Mouse (Mus musculus) MEL (cell line): Measurements from ENCODE around the gene Fgr. TPM values are rescaled to one million over a fixed set of nuclear protein-coding genes. Genes with fewer than 3 reads are reported as not detected.

Source experiments
- DNase-seq: peaks from one replicate; pipeline ENCODE4 v3.0.0; 2011; ENCODE audit warnings: low read depth, low spot score
- H3K27ac ChIP-seq: 2 replicates; pipeline ENCODE4 v1.5.1; 2012; ENCODE audit warnings: low read depth, mild to moderate bottlenecking, control low read depth, low read length, moderate library complexity; ENCODE audit not compliant: control insufficient read depth
- H3K27me3 ChIP-seq, 2 experiments: fragments of 150-350 bp in 1 of 2; sonication (generic) in 1 of 2; 2 replicates each; pipeline ENCODE4 v1.6.1; 2012; ENCODE audit warnings: low read length in 2 of 2, mild to moderate bottlenecking in 2 of 2, improper control_type of control experiment in 1 of 2, moderate library complexity in 1 of 2; ENCODE audit not compliant: insufficient read depth in 2 of 2, control insufficient read depth in 1 of 2
- H3K36me3 ChIP-seq, 2 experiments: 2 replicates each; pipeline ENCODE4 v1.6.1; 2012 to 2014; ENCODE audit warnings: low read length in 2 of 2, improper control_type of control experiment in 1 of 2, inconsistent platforms in 1 of 2, mild to moderate bottlenecking in 1 of 2; ENCODE audit not compliant: insufficient read depth in 2 of 2, control insufficient read depth in 1 of 2
- H3K4me1 ChIP-seq, 2 experiments: fragments of 150-350 bp in 1 of 2; sonication (generic) in 1 of 2; 2 replicates each; pipeline ENCODE4 v1.6.1; 2012; ENCODE audit warnings: low read length in 2 of 2, improper control_type of control experiment in 1 of 2, mild to moderate bottlenecking in 1 of 2; ENCODE audit not compliant: insufficient read depth in 2 of 2, control insufficient read depth in 1 of 2
- H3K4me3 ChIP-seq, 2 experiments: fragments of 150-350 bp in 1 of 2; sonication (generic) in 1 of 2; 2 replicates each; pipeline ENCODE4 v1.5.1; 2012; ENCODE audit warnings: low read depth in 2 of 2, low read length in 2 of 2, mild to moderate bottlenecking in 2 of 2, moderate library complexity in 2 of 2, control low read depth in 1 of 2, improper control_type of control experiment in 1 of 2; ENCODE audit not compliant: control insufficient read depth in 1 of 2, insufficient read depth in 1 of 2
- H3K79me2 ChIP-seq: 2 replicates; pipeline ENCODE4 v1.6.1; 2012; ENCODE audit warnings: mild to moderate bottlenecking, low read length, moderate library complexity; ENCODE audit not compliant: control insufficient read depth, poor library complexity, insufficient read depth
- H3K9ac ChIP-seq: 2 replicates; pipeline ENCODE4 v1.6.1; 2012; ENCODE audit warnings: low read depth, mild to moderate bottlenecking, control low read depth, low read length, moderate library complexity; ENCODE audit not compliant: control insufficient read depth, poor library complexity, severe bottlenecking
- H3K9me3 ChIP-seq: fragments of 150-350 bp; sonication (generic); replicated peaks from 2 replicates; pipeline ENCODE4 v1.6.1; 2012; ENCODE audit warnings: mild to moderate bottlenecking, low read length, improper control_type of control experiment, moderate library complexity; ENCODE audit not compliant: insufficient read depth
- E2F4 ChIP-seq: IDR thresholded peaks from 2 replicates; pipeline ENCODE4 v1.6.1; 2011; ENCODE audit warnings: low read depth, low read length, improper control_type of control experiment, borderline replicate concordance
- ELF1 ChIP-seq: IDR thresholded peaks from 2 replicates; pipeline ENCODE4 v1.6.1; 2014; ENCODE audit warnings: low read depth, mild to moderate bottlenecking, inconsistent platforms, low read length, improper control_type of control experiment, moderate library complexity
- ETS1 ChIP-seq: IDR thresholded peaks from 2 replicates; pipeline ENCODE4 v1.6.1; 2012; ENCODE audit warnings: low read depth, mild to moderate bottlenecking, inconsistent platforms, low read length, improper control_type of control experiment, moderate library complexity
- GATA1 ChIP-seq: IDR thresholded peaks from 2 replicates; pipeline ENCODE4 v1.6.1; 2011; ENCODE audit warnings: low read depth, low read length, improper control_type of control experiment
- JUND ChIP-seq: IDR thresholded peaks from 2 replicates; pipeline ENCODE4 v1.6.1; 2011; ENCODE audit warnings: low read depth, mild to moderate bottlenecking, improper control_type of control experiment, low read length
- KAT2A ChIP-seq: conservative IDR thresholded peaks from 2 replicates; pipeline ENCODE4 v1.6.1; 2012; ENCODE audit warnings: low read depth, low read length, improper control_type of control experiment, inconsistent platforms
- MAFK ChIP-seq: IDR thresholded peaks from 2 replicates; pipeline ENCODE4 v1.6.1; 2011; ENCODE audit warnings: low read depth, mild to moderate bottlenecking, low read length, improper control_type of control experiment, borderline replicate concordance
- MAX ChIP-seq: IDR thresholded peaks from 2 replicates; pipeline ENCODE4 v1.6.1; 2011; ENCODE audit warnings: low read length, improper control_type of control experiment
- MAZ ChIP-seq: IDR thresholded peaks from 2 replicates; pipeline ENCODE4 v1.6.1; 2012; ENCODE audit warnings: low read depth, mild to moderate bottlenecking, inconsistent platforms, low read length, improper control_type of control experiment
- MYB ChIP-seq: IDR thresholded peaks from 2 replicates; pipeline ENCODE4 v1.6.1; 2011; ENCODE audit warnings: mild to moderate bottlenecking, low read depth, low read length, improper control_type of control experiment
- NRF1 ChIP-seq: IDR thresholded peaks from 2 replicates; pipeline ENCODE4 v1.6.1; 2014; ENCODE audit warnings: low read depth, mild to moderate bottlenecking, inconsistent platforms, low read length, improper control_type of control experiment, moderate library complexity; ENCODE audit not compliant: poor library complexity, insufficient read depth, severe bottlenecking
- POLR2AphosphoS2 ChIP-seq: IDR thresholded peaks from 2 replicates; pipeline ENCODE4 v1.6.1; 2011; ENCODE audit warnings: low read length, improper control_type of control experiment
- RAD21 ChIP-seq: IDR thresholded peaks from 2 replicates; pipeline ENCODE4 v1.6.1; 2011; ENCODE audit warnings: mild to moderate bottlenecking, low read depth, low read length, improper control_type of control experiment
- RCOR1 ChIP-seq: IDR thresholded peaks from 2 replicates; pipeline ENCODE4 v1.6.1; 2012; ENCODE audit warnings: low read depth, mild to moderate bottlenecking, inconsistent platforms, low read length, improper control_type of control experiment
- SIN3A ChIP-seq: IDR thresholded peaks from 2 replicates; pipeline ENCODE4 v1.6.1; 2012; ENCODE audit warnings: low read length, improper control_type of control experiment, inconsistent platforms
- SMC3 ChIP-seq: IDR thresholded peaks from 2 replicates; pipeline ENCODE4 v1.6.1; 2011; ENCODE audit warnings: low read depth, low read length, improper control_type of control experiment
- TAL1 ChIP-seq: IDR thresholded peaks from 2 replicates; pipeline ENCODE4 v1.6.1; 2012; ENCODE audit warnings: mild to moderate bottlenecking, inconsistent platforms, low read length, moderate library complexity, mixed read lengths
- TBP ChIP-seq: IDR thresholded peaks from 2 replicates; pipeline ENCODE4 v1.8.0; 2011; ENCODE audit warnings: low read depth, low read length, improper control_type of control experiment
- TCF12 ChIP-seq: IDR thresholded peaks from 2 replicates; pipeline ENCODE4 v1.6.1; 2014; ENCODE audit warnings: low read depth, mild to moderate bottlenecking, inconsistent platforms, low read length, improper control_type of control experiment, moderate library complexity
- UBTF ChIP-seq: IDR thresholded peaks from 2 replicates; pipeline ENCODE4 v1.6.1; 2012; ENCODE audit warnings: low read depth, mild to moderate bottlenecking, inconsistent platforms, low read length, improper control_type of control experiment, moderate library complexity, borderline replicate concordance; ENCODE audit not compliant: insufficient read depth
- USF1 ChIP-seq: IDR thresholded peaks from 2 replicates; pipeline ENCODE4 v1.6.1; 2014; ENCODE audit warnings: low read depth, mild to moderate bottlenecking, inconsistent platforms, low read length, improper control_type of control experiment, moderate library complexity
- USF2 ChIP-seq, 2 experiments: IDR thresholded peaks; 2 replicates each; pipeline ENCODE4 v1.6.1; 2011 to 2012; ENCODE audit warnings: improper control_type of control experiment in 2 of 2, low read length in 2 of 2, borderline replicate concordance in 1 of 2, inconsistent platforms in 1 of 2, low read depth in 1 of 2, mild to moderate bottlenecking in 1 of 2; ENCODE audit not compliant: insufficient read depth in 1 of 2
- ZC3H11A ChIP-seq: IDR thresholded peaks from 2 replicates; pipeline ENCODE4 v1.6.1; 2012; ENCODE audit warnings: low read depth, mild to moderate bottlenecking, inconsistent platforms, low read length, improper control_type of control experiment
- ZKSCAN1 ChIP-seq: IDR thresholded peaks from 2 replicates; pipeline ENCODE4 v1.6.1; 2012; ENCODE audit warnings: low read depth, mild to moderate bottlenecking, inconsistent platforms, low read length, improper control_type of control experiment, moderate library complexity
- ZMIZ1 ChIP-seq: IDR thresholded peaks from 2 replicates; pipeline ENCODE4 v1.6.1; 2012; ENCODE audit warnings: low read depth, mild to moderate bottlenecking, inconsistent platforms, low read length, improper control_type of control experiment, moderate library complexity
- polyA plus RNA-seq, 2 experiments: library from polyadenylated mRNA; stranded (reverse) in 1 of 2; unstranded in 1 of 2; fragments of >175 nt in 1 of 2; fragments of >200 nt in 1 of 2; gene quantifications; 2 replicates each; pipeline versions ENCODE4 v1.2.1 to v1.2.4; 2012; ENCODE audit warnings: low replicate concordance in 2 of 2, low read depth in 1 of 2; ENCODE audit not compliant: insufficient read length in 2 of 2, insufficient read depth in 1 of 2, missing spikeins in 1 of 2
- total RNA-seq: library from RNA; depleted of rRNA; stranded (reverse); fragments of 300-350 nt; gene quantifications from 2 replicates; pipeline ENCODE4 v1.2.3, GENCODE M21; 2012

Fgr gene
- total and polyA plus RNA-seq, 3 experiments: not detected

GRCm38 (mm10) chr4:132976729-132977128 lies 2.8 kb downstream of the Fgr start:
- no peak overlapping the region for H3K4me3 ChIP-seq
- H3K27ac ChIP-seq: no peak overlapping the region
- no peak overlapping the region for H3K9ac ChIP-seq
- TF ChIP-seq NRF1 (no peak), USF2 (IDR thresholded peaks at IDR 0.05; ENCODE audit: borderline replicate concordance in 1 of 2, insufficient read depth in 1 of 2, low read depth in 1 of 2, low read length in 2 of 2) (no peak), ZC3H11A (no peak), JUND (no peak), MYB (no peak), KAT2A (no peak), MAZ (no peak), ZKSCAN1 (no peak), TBP (no peak), SMC3 (no peak), MAFK (no peak), SIN3A (no peak), UBTF (no peak), GATA1 (no peak), ZMIZ1 (no peak), USF1 (no peak), POLR2AphosphoS2 (no peak), RAD21 (no peak)
- peak; percentile 17 for DNase-seq
- H3K4me1 ChIP-seq: peaks cover 0 to 3% of the 10 kb centered on the region in 2 experiments; a peak in 1 of 4 replicates
- H3K27me3 ChIP-seq: peaks cover 17 to 21% of the 10 kb centered on the region in 2 experiments
- no peaks in the 10 kb centered on the region for H3K9me3 ChIP-seq
- H3K36me3 ChIP-seq: no peaks in the 10 kb centered on the region
- H3K79me2 ChIP-seq: no peaks in the 10 kb centered on the region

- Histone ChIP-seq H3K36me3 (no peaks in the 10 kb centered on the region), H3K27ac (no peak overlapping the region), H3K9me3 (no peaks in the 10 kb centered on the region), H3K4me1 (peaks cover 0 to 3% of the 10 kb centered on the region in 2 experiments; a peak in 1 of 4 replicates), H3K27me3 (peaks cover 17 to 21% of the 10 kb centered on the region in 2 experiments), H3K4me3 (no peak overlapping the region), H3K9ac (no peak overlapping the region), H3K79me2 (no peaks in the 10 kb centered on the region)
- DNase-seq: no peak
- no peak for TF ChIP-seq USF1
- no peak for TF ChIP-seq MAFK
- no peak for TF ChIP-seq ZKSCAN1
- TF ChIP-seq ELF1: no peak
- TF ChIP-seq MAX: no peak
- no peak for TF ChIP-seq POLR2AphosphoS2
- TF ChIP-seq UBTF: no peak
- TF ChIP-seq ETS1: no peak
- no peak for TF ChIP-seq TAL1
- no peak for TF ChIP-seq GATA1
- TF ChIP-seq TCF12: no peak
- no peak for TF ChIP-seq USF2 (IDR thresholded peaks at IDR 0.05; ENCODE audit: borderline replicate concordance in 1 of 2, insufficient read depth in 1 of 2, low read depth in 1 of 2, low read length in 2 of 2)
- no peak for TF ChIP-seq E2F4
- TF ChIP-seq ZMIZ1: no peak
- TF ChIP-seq RCOR1: no peak
- TF ChIP-seq KAT2A: no peak
Measured at GRCm38 (mm10) chr4:132977597-132977996, 3.7 kb downstream of the Fgr start.
